Mouse (Mus musculus) liver (tissue): ENCODE results near the gene Gpr141.
"Not testable (repeated sequence)": the region's sequence is repeated elsewhere in the genome, so short reads cannot be mapped to it uniquely, and the experiment has no call there.

ENCODE experiments used
- DNase-seq: peaks from one replicate; pipeline ENCODE4 v3.0.0-alpha.2; 2020; ENCODE audit warnings: mixed read lengths

Gene Gpr141

DNA sequence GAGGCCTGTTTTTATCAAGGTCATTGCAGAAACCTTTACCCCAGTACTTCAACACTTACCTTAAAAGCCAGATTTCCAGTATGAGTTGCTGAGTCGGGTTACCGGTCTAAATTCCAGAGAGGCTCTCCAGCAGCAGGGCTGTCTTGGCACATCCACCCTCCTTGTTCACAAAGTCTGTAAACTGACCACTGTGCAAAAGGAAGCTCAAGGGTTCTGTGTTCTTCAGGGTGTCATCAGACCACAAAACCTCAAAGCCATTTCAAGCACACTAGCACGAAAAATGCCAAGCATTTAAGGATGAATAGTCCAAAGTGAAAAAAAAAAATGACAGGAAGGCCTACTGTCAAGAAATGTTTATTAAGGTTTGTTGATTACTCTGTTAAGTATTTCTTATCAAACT lies at the start of gene Gpr141:
Gene Gpr141 (minus strand): TSS at position 187 of the 400 bp plus-strand sequence.
- DNase-seq, result no peak

DNA sequence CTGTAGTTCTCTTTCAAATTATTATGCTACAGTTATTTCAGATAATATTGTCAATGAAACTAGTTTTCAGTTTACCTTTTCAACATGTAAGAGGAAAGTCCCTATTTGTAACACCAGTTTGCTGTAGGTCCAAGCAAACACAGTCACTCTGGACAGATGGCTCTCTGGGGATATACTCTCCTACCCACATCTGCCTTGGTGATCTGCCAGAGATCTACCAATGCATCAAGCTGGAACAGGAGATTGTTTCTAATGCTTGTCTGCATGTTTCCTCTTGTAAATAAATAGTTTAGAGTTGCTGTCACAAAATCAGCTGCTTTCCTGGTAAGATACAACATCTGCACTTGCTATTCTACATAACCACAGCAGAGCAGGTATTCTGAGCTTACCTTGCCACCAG lies 40.2 kb upstream of the Gpr141 start:
- no peak for DNase-seq

DNA sequence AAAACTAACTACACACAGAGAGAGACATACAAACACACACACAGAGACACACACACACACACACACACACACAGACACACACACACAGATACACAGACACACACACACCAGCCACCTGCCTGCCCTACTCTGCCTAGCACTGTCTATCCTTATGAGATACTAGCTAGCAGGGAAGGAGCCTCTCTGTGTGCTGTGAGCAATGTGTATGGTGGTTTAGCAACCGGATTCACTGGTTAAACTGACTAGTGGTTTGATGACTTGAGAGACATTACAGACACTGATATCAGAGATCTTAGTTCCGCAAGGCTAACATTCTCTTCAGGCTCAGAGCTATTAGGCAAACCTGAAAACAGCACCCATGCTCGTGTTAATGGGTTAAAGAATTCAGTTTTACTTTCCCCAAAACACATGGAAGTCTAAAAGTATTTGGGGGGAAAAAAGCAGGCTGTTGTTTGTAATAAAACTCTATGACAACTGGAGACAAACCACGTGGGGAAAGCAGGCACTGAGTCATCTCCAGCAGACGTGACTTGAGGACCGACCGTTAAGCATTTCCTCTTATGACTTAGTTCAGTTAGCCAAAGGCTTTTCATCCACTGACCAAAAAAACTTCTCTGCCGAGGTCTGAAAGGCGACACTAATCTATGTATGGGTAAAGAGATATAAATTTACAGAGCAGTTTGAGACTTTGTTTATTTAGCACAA lies 30.7 kb upstream of the Gpr141 start:
- no peak for DNase-seq

GRCm38 (mm10) chr13:19854049-19854448 lies 30.0 kb upstream of the Gpr141 start:
- DNase-seq, result no peak

GRCm38 (mm10) chr13:19843448-19843847 lies 19.4 kb upstream of the Gpr141 start:
- DNase-seq, result no peak

- DNase-seq, result no peak
Measured at GRCm38 (mm10) chr13:19842707-19843106, 18.6 kb upstream of the Gpr141 start.

DNA sequence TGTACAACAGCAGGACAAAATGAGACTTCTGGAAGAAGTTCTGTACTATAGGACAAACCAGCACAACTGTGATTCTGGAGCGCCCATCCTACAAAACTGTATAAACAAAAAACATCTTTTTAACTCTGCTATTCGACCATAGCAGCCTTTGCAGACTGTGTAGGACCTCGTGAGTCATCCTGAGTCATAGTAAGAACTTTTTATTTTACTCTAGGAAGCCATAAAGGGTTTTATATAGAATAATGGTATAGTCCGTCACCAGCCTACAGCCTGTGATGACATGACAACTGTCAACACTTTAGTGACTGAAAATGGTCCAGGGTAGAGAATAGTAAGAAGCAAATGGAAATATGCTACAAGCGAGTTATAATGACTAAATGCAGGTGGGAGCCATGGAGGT lies 17.6 kb upstream of the Gpr141 start:
- DNase-seq, result no peak

GRCm38 (mm10) chr13:19840206-19840605 lies 16.1 kb upstream of the Gpr141 start:
- DNase-seq, result no peak

DNA sequence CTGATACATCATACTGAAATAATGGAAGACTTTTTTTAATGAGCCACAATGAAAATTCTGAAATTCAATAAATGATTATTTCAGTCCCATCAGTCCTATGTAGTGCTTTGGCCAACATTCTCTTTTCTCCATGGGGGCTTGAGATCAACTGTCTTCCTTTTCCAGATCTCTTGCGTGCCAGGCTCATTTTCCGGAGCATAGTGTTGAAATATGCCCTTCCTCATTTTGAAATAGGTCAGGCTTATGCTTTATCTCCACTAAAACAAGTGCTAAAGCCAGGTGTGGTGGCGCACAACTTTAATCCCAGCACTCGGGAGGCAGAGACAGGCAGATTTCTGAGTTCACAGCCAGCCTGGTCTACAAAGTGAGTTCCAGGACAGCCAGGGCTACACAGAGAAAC lies 6.5 kb upstream of the Gpr141 start:
- no peak for DNase-seq

DNA sequence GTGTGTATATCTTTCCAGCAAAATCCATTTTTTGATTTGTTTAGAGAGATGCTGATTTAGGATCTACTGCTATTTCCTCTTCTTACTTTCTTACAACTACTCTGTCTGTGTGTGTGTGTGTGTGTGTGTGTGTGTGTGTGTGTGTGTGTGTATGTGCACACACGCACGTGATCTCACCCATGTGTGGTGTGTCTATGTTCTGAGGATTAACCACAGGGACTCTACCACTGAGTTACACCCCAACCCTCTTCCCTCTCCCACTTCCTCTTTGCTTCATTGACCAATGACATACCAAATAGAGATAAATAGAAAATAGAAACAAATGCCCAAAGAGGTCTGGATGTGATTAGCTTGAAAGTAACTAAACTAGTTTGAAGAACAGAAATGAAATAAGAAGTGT lies 4.0 kb upstream of the Gpr141 start:
- peak; percentile 6 for DNase-seq

DNA sequence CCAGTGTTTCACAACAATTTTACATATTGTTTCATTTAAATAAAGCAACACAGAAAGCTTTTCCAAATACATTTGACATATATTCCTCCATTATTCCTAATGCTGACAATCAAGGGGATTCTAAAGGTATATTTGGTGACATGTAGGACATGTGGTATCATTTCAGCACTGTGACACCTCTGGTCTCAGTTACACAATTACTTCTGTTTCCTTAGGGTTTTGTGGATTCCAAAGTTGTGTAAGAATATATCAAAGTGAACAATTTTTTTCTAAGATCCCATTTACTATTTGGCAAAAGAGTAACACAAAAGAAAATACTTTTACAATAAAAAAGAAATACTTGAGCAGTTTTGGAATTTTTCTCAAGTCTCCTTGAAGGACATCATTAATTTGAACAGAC lies 2.4 kb downstream of the Gpr141 start:
- DNase-seq, result no peak

DNA sequence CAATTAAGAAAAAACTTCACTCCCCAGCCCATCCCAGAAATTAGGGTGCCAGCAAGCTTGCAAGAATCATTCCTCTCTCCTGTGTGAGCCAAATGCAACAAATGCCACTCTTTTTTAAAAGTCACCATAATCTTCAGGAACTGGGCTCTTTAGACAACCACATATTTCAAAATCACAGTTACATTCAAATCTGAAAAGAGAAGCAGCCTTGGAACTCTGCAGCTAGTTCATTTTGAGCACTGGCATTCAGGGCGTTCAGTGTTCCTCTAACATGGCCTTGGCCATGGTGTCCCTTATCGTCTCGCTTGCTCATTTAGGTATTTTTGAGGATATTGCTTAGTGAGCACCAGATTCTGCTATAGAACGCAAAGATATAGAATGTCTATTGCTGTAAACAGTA lies 4.1 kb downstream of the Gpr141 start:
- DNase-seq, result no peak

DNA sequence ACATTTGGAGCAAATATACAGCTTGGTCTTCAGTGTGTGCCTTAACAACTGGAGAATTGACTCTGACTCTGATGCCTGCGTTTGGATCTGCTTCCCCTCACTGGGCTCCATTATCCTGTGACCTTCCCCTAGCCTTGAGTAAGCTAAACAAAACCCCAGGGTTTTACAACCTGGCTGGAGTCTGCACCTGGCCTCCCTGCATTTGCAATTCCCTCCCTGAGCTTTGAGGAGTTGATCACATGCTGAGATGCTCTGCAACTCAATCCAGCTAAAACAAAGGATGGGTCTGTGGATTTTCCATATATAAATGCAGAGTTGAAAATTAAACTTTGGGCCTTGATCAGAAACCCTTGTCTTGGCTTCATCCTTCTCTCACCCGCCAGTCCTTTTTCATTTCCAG lies 4.8 kb downstream of the Gpr141 start:
- DNase-seq, result no peak

DNA sequence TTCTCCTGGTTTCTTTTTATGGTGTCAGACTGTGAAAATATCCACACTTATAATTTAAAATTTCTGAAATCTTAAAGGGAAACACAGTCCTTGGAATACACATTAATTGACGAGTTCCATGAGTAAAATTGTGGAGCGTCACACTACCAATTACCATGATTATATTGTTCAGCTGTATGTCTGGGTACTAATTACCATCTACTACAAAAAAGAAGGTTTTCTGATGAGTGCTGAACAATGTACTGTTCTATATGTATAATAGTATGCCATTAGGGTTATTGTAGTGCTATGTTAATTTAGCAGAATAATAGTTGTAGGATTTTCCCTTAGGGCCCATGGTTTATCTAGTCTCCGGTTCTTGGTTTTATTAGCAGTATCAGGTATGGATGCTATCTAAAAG lies 29.1 kb downstream of the Gpr141 start:
- DNase-seq, result no peak

DNA sequence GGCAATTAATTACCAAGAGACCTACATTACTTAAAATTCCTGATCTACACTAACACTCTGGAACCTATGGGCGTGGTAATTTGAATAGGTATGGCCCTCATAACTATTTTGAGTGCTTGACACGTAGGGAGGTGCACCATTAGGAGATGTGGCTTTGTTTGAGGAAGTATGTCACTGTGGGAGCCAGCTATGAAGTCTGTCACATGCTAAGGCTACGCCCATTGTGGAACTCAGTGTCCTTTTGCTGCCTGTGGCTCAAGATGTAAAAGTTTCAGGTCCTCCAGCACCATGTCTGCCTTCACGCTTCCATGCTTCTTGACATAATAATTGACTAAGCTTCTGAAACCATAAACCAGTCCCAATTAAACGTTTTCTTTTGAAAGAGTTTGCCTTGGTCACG lies 29.6 kb downstream of the Gpr141 start:
- DNase-seq, result no peak

DNA sequence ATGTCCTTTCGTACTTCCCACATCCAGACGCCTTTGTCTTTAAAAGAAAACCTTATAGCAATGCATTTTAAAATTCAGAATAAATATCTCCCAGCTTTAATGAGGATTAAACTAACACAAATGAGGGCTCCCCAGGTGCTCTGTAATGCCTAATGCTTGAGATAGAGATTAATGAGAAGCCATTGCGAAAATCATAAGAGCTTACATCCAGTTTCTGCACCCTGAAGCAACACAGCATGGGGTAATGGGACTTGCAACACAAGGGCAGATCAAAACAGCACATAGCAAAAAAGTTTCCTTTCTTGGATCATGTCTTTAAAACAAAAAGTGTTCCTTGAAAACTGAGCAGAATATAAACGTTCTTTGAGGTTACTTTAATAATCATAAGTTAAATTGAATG lies 30.3 kb downstream of the Gpr141 start:
- DNase-seq, result no peak

- DNase-seq, result not testable (repeated sequence)
Measured at GRCm38 (mm10) chr13:19787946-19788345, 36.1 kb downstream of the Gpr141 start.

- DNase-seq, result no peak
Measured at GRCm38 (mm10) chr13:19770163-19770562, 53.9 kb downstream of the Gpr141 start.

GRCm38 (mm10) chr13:19767202-19767601 lies 56.9 kb downstream of the Gpr141 start:
- DNase-seq, result no peak

GRCm38 (mm10) chr13:19764276-19764675 lies 59.8 kb downstream of the Gpr141 start:
- no peak for DNase-seq

GRCm38 (mm10) chr13:19763211-19763610 lies 60.8 kb downstream of the Gpr141 start:
- no peak for DNase-seq

GRCm38 (mm10) chr13:19745741-19746140 lies 78.3 kb downstream of the Gpr141 start:
- no peak for DNase-seq

GRCm38 (mm10) chr13:19744536-19744935 lies 79.5 kb downstream of the Gpr141 start:
- no peak for DNase-seq

- DNase-seq, result no peak
Measured at GRCm38 (mm10) chr13:19734597-19734996, 89.5 kb downstream of the Gpr141 start.

DNA sequence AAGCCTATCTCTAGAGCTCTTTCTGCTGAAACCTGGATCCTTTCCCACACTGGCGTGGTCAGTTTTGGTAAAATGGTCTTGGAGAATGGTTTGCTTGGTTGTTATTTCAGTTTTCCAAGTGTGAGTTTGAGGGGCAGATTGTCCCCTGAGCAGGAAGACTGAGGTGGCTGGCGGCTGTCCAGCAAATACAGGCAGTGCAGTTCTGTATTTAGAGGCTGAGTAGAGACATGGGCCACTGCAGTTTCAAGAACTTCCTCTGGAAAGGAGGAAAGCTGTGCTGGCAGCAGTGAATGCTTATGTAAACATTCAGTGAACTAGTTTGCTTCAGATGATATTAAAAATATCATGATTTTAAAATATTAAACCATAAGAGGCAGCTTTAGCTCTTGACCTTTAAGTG lies 93.2 kb downstream of the Gpr141 start:
- DNase-seq, result no peak
